Mouse (Mus musculus) heart, embryonic 16.5 days (tissue): ENCODE results near the gene Ugt1a8. TPM values are rescaled to one million over a fixed set of nuclear protein-coding genes. Genes with fewer than 3 reads are reported as not detected.
A peak's percentile ranks its signal among the peaks of the same experiment; 100 is the strongest.
"Not testable (repeated sequence)": the region's sequence is repeated elsewhere in the genome, so short reads cannot be mapped to it uniquely, and the experiment has no call there.

Experiments
- ATAC-seq: fragments of 200-750 bp; cut with Nextera tagmentation; replicated peaks from 2 replicates; pipeline ENCODE4 v1.8.0; 2017; ENCODE audit warnings: moderate number of reproducible peaks; ENCODE audit not compliant: insufficient read depth, low FRiP score; ENCODE audit errors: extremely low read depth
- H3K27ac ChIP-seq: fragments of 300-500 bp; sonication (generic); 2 replicates; pipeline ENCODE4 v1.5.1; 2014; ENCODE audit warnings: mild to moderate bottlenecking, low read length, control low read depth, moderate library complexity
- H3K27me3 ChIP-seq: fragments of 300-500 bp; sonication (generic); 2 replicates; pipeline ENCODE4 v1.6.1; 2014; ENCODE audit warnings: low read length, mixed read lengths; ENCODE audit not compliant: control insufficient read depth, insufficient read depth
- H3K36me3 ChIP-seq: fragments of 300-500 bp; sonication (generic); 2 replicates; pipeline ENCODE4 v1.6.1; 2014; ENCODE audit not compliant: control insufficient read depth, insufficient read depth
- H3K4me1 ChIP-seq: fragments of 300-500 bp; sonication (generic); 2 replicates; pipeline ENCODE4 v1.6.1; 2014; ENCODE audit warnings: low read length, mixed read lengths; ENCODE audit not compliant: control insufficient read depth, insufficient read depth
- H3K4me2 ChIP-seq: fragments of 300-500 bp; sonication (generic); 2 replicates; pipeline ENCODE4 v1.6.1; 2014; ENCODE audit warnings: low read depth, mild to moderate bottlenecking, control low read depth, low read length
- H3K4me3 ChIP-seq: fragments of 300-500 bp; sonication (generic); 2 replicates; pipeline ENCODE4 v1.5.1; 2014; ENCODE audit warnings: mild to moderate bottlenecking, control low read depth, low read length
- H3K9ac ChIP-seq: fragments of 300-500 bp; sonication (generic); 2 replicates; pipeline ENCODE4 v1.6.1; 2014; ENCODE audit warnings: low read length, control low read depth
- H3K9me3 ChIP-seq: fragments of 300-500 bp; sonication (generic); replicated peaks from 2 replicates; pipeline ENCODE4 v1.6.1; 2016; ENCODE audit warnings: low read length; ENCODE audit not compliant: control insufficient read depth
- WGBS: fragments of 180-500 bp; shearing (Covaris S2); extraction: QIAGEN DNeasy Blood & Tissue Kit; methylation state at CpG from one replicate; pipeline ENCODE4 v1.1.7; 2014; 5-methylcytosine and 5-hydroxymethylcytosine counted together
- polyA plus RNA-seq: library from polyadenylated mRNA; unstranded; fragments of >200 nt; fragmentation: Nextera tagmentation; extraction: Ambion mirVana; gene quantifications from 2 replicates; pipeline ENCODE4 v1.2.1, GENCODE M21; 2015

Ugt1a8 gene
- polyA plus RNA-seq, 1 experiment from 2014 or later, result not detected

- H3K36me3 ChIP-seq, H3K9ac ChIP-seq, H3K4me2 ChIP-seq, H3K27me3 ChIP-seq, H3K4me3 ChIP-seq, H3K9me3 ChIP-seq, H3K4me1 ChIP-seq, ATAC-seq, H3K27ac ChIP-seq: not testable (repeated sequence)
- 91% methylated on average over 2 of the region's 2 CpGs for WGBS
Observed at GRCm38 (mm10) chr1:88129091-88129490, 41.5 kb downstream of the Ugt1a8 start.

- not testable (repeated sequence) for ATAC-seq, H3K4me1 ChIP-seq, H3K27me3 ChIP-seq, H3K4me2 ChIP-seq, H3K4me3 ChIP-seq, H3K9me3 ChIP-seq, H3K9ac ChIP-seq, H3K27ac ChIP-seq, H3K36me3 ChIP-seq
- 76% methylated on average over 1 of the region's 1 CpGs for WGBS
Observed at GRCm38 (mm10) chr1:88130223-88130622, 42.6 kb downstream of the Ugt1a8 start.

- Histone ChIP-seq H3K27me3 (no peaks in the 10 kb centered on the region), H3K4me3 (no peak overlapping the region), H3K36me3 (no peaks in the 10 kb centered on the region), H3K4me1 (peaks cover 2% of the 10 kb centered on the region; the same call in 1 of the 2 replicates), H3K9me3 (no peaks in the 10 kb centered on the region), H3K4me2 (no peak overlapping the region), H3K27ac (no peak overlapping the region), H3K9ac (no peak overlapping the region)
- no peak for ATAC-seq
- WGBS, result 51% methylated on average over 3 of the region's 3 CpGs
Observed at GRCm38 (mm10) chr1:88133908-88134456, 46.4 kb downstream of the Ugt1a8 start.

GRCm38 (mm10) chr1:88134457-88135011, 46.9 kb downstream of the Ugt1a8 start, which contains the start of gene Ugt1a6a:
Gene Ugt1a6a, plus strand, starts transcription at chr1:88134809.
- H3K27me3 ChIP-seq, H3K9me3 ChIP-seq, ATAC-seq, H3K4me2 ChIP-seq, H3K4me1 ChIP-seq, H3K4me3 ChIP-seq, H3K9ac ChIP-seq, H3K36me3 ChIP-seq, H3K27ac ChIP-seq: not testable (repeated sequence)
- 45% methylated on average over 5 of the region's 5 CpGs for WGBS

GRCm38 (mm10) chr1:88135229-88135904, 47.8 kb downstream of the Ugt1a8 start:
- H3K27ac ChIP-seq, H3K9ac ChIP-seq, H3K4me1 ChIP-seq, H3K27me3 ChIP-seq, H3K4me3 ChIP-seq, H3K9me3 ChIP-seq, H3K36me3 ChIP-seq, H3K4me2 ChIP-seq: not testable (repeated sequence)
- 0 out of 2 replicates have a peak, but pooled peaks have one; percentile 52 for ATAC-seq
- 72% methylated on average over 5 of the region's 6 CpGs for WGBS

- Histone ChIP-seq H3K4me2 (no peak overlapping the region), H3K36me3 (no peaks in the 10 kb centered on the region), H3K27ac (no peak overlapping the region), H3K4me3 (no peak overlapping the region), H3K4me1 (peaks cover 2% of the 10 kb centered on the region; the same call in 1 of the 2 replicates), H3K9ac (no peak overlapping the region), H3K27me3 (no peaks in the 10 kb centered on the region), H3K9me3 (no peaks in the 10 kb centered on the region)
- WGBS, result 60% methylated on average over 2 of the region's 2 CpGs
- no peak for ATAC-seq
Observed at GRCm38 (mm10) chr1:88136646-88137045, 49.0 kb downstream of the Ugt1a8 start.

- no peak overlapping the region for H3K27ac ChIP-seq
- H3K36me3 ChIP-seq, result no peaks in the 10 kb centered on the region
- H3K4me1 ChIP-seq, result peaks cover 2% of the 10 kb centered on the region; the same call in 1 of the 2 replicates
- H3K4me2 ChIP-seq, result no peak overlapping the region
- ATAC-seq, result no peak
- WGBS, result 79% methylated on average over 3 of the region's 3 CpGs
- no peaks in the 10 kb centered on the region for H3K9me3 ChIP-seq
- no peak overlapping the region for H3K9ac ChIP-seq
- H3K4me3 ChIP-seq, result no peak overlapping the region
- no peaks in the 10 kb centered on the region for H3K27me3 ChIP-seq
Observed at GRCm38 (mm10) chr1:88137264-88137663, 49.7 kb downstream of the Ugt1a8 start.

GRCm38 (mm10) chr1:88138145-88138544, 50.5 kb downstream of the Ugt1a8 start:
- Histone ChIP-seq H3K9me3 (no peaks in the 10 kb centered on the region), H3K4me1 (peaks cover 2% of the 10 kb centered on the region; the same call in 1 of the 2 replicates), H3K4me3 (no peak overlapping the region), H3K27me3 (no peaks in the 10 kb centered on the region), H3K27ac (no peak overlapping the region), H3K9ac (no peak overlapping the region), H3K36me3 (no peaks in the 10 kb centered on the region), H3K4me2 (no peak overlapping the region)
- ATAC-seq, result no peak
- 84% methylated on average over 1 of the region's 1 CpGs for WGBS

- H3K4me1 ChIP-seq, H3K27ac ChIP-seq, H3K9me3 ChIP-seq, H3K4me3 ChIP-seq, H3K27me3 ChIP-seq, H3K4me2 ChIP-seq, ATAC-seq, H3K9ac ChIP-seq, H3K36me3 ChIP-seq: not testable (repeated sequence)
- 49% methylated on average over 1 of the region's 1 CpGs for WGBS
Observed at GRCm38 (mm10) chr1:88140492-88140891, 52.9 kb downstream of the Ugt1a8 start.
